Mouse (Mus musculus) forebrain, embryonic 13.5 days (tissue): ENCODE measurements around the gene BC024063. TPM values are rescaled to one million over a fixed set of nuclear protein-coding genes. Genes with fewer than 3 reads are reported as not detected.
"Not testable (repeated sequence)": the region's sequence is repeated elsewhere in the genome, so short reads cannot be mapped to it uniquely, and the experiment has no call there.

Experiments
- ATAC-seq: fragments of 200-750 bp; cut with Nextera tagmentation; 2 replicates; pipeline ENCODE4 v1.8.0; 2017
- H3K27ac ChIP-seq: fragments of 300-500 bp; sonication (generic); 2 replicates; pipeline ENCODE4 v1.5.1; 2015; ENCODE audit warnings: inconsistent platforms, mild to moderate bottlenecking, moderate library complexity
- H3K27me3 ChIP-seq: fragments of 300-500 bp; sonication (generic); 2 replicates; pipeline ENCODE4 v1.6.1; 2015; ENCODE audit warnings: mild to moderate bottlenecking, inconsistent platforms
- H3K36me3 ChIP-seq: fragments of 300-500 bp; sonication (generic); 2 replicates; pipeline ENCODE4 v1.6.1; 2015; ENCODE audit warnings: mild to moderate bottlenecking, inconsistent platforms; ENCODE audit not compliant: poor library complexity, severe bottlenecking
- H3K4me1 ChIP-seq: fragments of 300-500 bp; sonication (generic); 2 replicates; pipeline ENCODE4 v1.6.1; 2015; ENCODE audit warnings: inconsistent platforms
- H3K4me2 ChIP-seq: fragments of 300-500 bp; sonication (generic); 2 replicates; pipeline ENCODE4 v1.6.1; 2015; ENCODE audit warnings: inconsistent platforms, mild to moderate bottlenecking, moderate library complexity
- H3K4me3 ChIP-seq: fragments of 300-500 bp; sonication (generic); 2 replicates; pipeline ENCODE4 v1.5.1; 2015; ENCODE audit warnings: mild to moderate bottlenecking, inconsistent platforms
- H3K9ac ChIP-seq: fragments of 300-500 bp; sonication (generic); 2 replicates; pipeline ENCODE4 v1.6.1; 2015; ENCODE audit warnings: mild to moderate bottlenecking, inconsistent platforms
- H3K9me3 ChIP-seq: fragments of 300-500 bp; sonication (generic); replicated peaks from 2 replicates; pipeline ENCODE4 v1.6.1; 2016; ENCODE audit warnings: inconsistent platforms
- WGBS: fragments of 180-500 bp; shearing (Covaris S2); methylation state at CpG from one replicate; pipeline ENCODE4 v1.1.7; 2015; 5-methylcytosine and 5-hydroxymethylcytosine counted together
- polyA plus RNA-seq: library from polyadenylated mRNA; unstranded; fragments of >200 nt; fragmentation: Nextera tagmentation; extraction: Ambion mirVana; gene quantifications from 2 replicates; pipeline ENCODE4 v1.2.1, GENCODE M21; 2015

BC024063 gene
- 5.3 and 6.1 TPM in 2 replicates for polyA plus RNA-seq

DNA sequence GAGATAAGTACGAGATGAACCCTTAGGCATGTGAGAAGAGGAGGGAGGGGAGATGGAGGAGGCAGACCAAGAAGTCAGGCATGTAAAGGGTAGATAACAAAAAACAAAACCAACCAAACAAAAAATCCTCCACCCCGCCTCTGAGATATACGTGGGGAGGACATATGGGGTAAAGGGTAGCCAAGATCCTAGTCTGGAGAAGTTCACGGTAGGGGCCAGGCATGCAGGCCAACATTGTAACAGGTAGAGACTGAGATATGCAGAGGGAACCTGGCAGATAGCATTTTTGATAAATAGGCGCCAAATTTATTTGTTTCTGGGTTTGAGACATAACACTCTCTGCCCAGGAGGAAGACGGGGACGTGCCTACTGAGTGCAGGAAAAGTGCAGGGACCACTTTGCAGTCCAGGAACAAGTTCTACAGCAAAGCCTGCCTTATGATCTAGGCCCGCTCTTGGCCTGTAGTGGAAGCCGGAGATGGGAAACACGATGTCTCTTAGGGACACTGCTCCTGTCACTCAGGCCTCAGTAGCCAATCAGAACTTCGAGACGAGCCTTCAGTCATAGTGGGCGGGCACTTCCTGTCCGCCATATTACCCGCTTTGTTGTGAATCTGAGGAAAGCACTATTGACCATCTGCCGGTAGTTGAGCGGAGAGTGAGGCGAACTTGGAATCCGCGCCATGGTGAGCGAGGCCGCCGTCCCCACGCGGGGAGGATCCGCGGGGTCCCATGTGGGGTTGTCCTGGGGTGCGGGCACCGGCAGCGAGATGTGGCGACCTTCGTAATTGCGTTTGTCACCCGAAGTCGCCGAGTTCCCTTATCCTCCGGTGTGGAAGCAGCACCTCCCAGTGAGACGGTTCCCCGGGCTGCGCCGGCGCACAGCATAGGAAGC lies at the start of gene BC024063:
Gene BC024063, plus strand, starts transcription at position 626 of the 894 bp plus-strand sequence.
- not testable (repeated sequence) for H3K36me3 ChIP-seq, H3K27me3 ChIP-seq, H3K9me3 ChIP-seq, H3K4me1 ChIP-seq
- peak within 1 kb of the TSS; percentile 46 for H3K4me3 ChIP-seq
- ATAC-seq = peak; percentile 98
- WGBS = 23% methylated on average over 42 of the region's 42 CpGs
- peak within 1 kb of the TSS; percentile 51 for H3K4me2 ChIP-seq
- peak within 1 kb of the TSS; percentile 88 for H3K27ac ChIP-seq
- peak within 1 kb of the TSS; percentile 63 for H3K9ac ChIP-seq

- Histone ChIP-seq H3K4me3 (no peak overlapping the region), H3K4me2 (no peak overlapping the region), H3K9ac (no peak overlapping the region), H3K27ac (no peak overlapping the region), H3K36me3 (no peaks in the 10 kb centered on the region; the same call in 1 of the 2 replicates), H3K4me1 (0 out of 2 replicates have a peak, but pooled peaks cover under 1% of the 10 kb centered on the region), H3K9me3 (peaks cover 8% of the 10 kb centered on the region), H3K27me3 (no peaks in the 10 kb centered on the region)
- 70% methylated on average over 2 of the region's 2 CpGs for WGBS
- ATAC-seq = no peak
These were observed 41.0 kb upstream of the BC024063 start for GRCm38 (mm10) chr10:82042191-82042590.

DNA sequence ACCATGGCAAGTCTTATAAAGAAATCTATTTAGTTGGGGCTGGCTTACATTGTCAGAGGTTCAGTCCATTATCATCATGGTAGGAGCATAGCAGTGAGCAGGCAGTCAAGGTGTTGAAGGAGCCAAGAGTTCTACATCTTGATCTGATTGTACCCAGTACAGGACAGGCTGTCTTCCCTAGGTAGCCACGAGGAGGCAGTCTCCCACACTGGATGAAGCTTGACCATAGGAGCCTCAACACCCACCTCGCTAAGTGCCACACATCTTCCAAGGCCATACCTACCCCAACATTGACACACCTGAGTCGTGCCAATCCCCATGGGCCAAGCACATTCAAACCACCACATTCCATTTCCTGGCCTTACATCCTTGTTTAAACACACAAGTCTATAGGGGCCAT lies 36.5 kb upstream of the BC024063 start:
- peaks cover 18% of the 10 kb centered on the region for H3K36me3 ChIP-seq
- no peaks in the 10 kb centered on the region for H3K27me3 ChIP-seq
- H3K4me1 ChIP-seq = peaks cover 4% of the 10 kb centered on the region; the same call in 1 of the 2 replicates
- no peak for ATAC-seq
- no peak overlapping the region for H3K27ac ChIP-seq
- 89% methylated on average over 3 of the region's 3 CpGs for WGBS
- H3K9me3 ChIP-seq = peaks cover 32% of the 10 kb centered on the region
- no peak overlapping the region for H3K4me3 ChIP-seq
- no peak overlapping the region for H3K4me2 ChIP-seq
- no peak overlapping the region for H3K9ac ChIP-seq

GRCm38 (mm10) chr10:82047597-82048459 lies 35.3 kb upstream of the BC024063 start, which contains the start of gene Zfp873:
Gene Zfp873 (plus strand): TSS chr10:82048123.
- Histone ChIP-seq H3K9ac (peak within 1 kb of the TSS; percentile 85), H3K36me3 (peaks cover 30% of the 10 kb centered on the region), H3K27ac (peak within 1 kb of the TSS; percentile 96), H3K27me3 (no peaks in the 10 kb centered on the region), H3K4me3 (peak within 1 kb of the TSS; percentile 63), H3K4me1 (peaks cover 4% of the 10 kb centered on the region; the same call in 1 of the 2 replicates), H3K4me2 (peak within 1 kb of the TSS; percentile 56), H3K9me3 (peaks cover 45% of the 10 kb centered on the region)
- WGBS = 10% methylated on average over 35 of the region's 35 CpGs
- ATAC-seq = peak; percentile 100

- peak overlapping the region; percentile 63 for H3K4me3 ChIP-seq
- peak overlapping the region; percentile 85 for H3K9ac ChIP-seq
- H3K4me1 ChIP-seq, H3K27me3 ChIP-seq: not testable (repeated sequence)
- peaks cover 36% of the 10 kb centered on the region for H3K36me3 ChIP-seq
- 29% methylated on average over 10 of the region's 10 CpGs for WGBS
- ATAC-seq = peak; percentile 44
- H3K4me2 ChIP-seq = peak overlapping the region; percentile 56
- H3K9me3 ChIP-seq = peaks cover 51% of the 10 kb centered on the region
- H3K27ac ChIP-seq = peak overlapping the region; percentile 96
These were observed 34.7 kb upstream of the BC024063 start for GRCm38 (mm10) chr10:82048460-82048804.

DNA sequence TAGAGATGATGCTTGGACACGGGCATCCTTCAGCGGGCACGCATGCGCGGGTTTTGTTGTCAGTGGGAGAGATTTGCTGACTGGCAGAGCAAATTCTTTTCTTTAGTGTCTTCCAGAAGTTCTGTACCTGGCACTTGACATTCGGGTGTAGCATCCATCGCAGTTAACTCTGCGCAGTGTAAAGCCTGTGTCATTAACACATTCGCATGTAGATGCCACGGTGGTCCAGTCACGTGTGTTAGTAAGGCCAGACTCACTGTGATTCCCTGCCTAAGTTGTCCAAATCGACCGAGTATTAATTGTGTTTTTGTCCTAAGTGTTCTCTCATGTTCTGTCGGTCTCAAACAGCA lies 444 bp downstream of the BC024063 start:
- Histone ChIP-seq H3K4me3 (peak overlapping the region; percentile 46), H3K27ac (peak overlapping the region; percentile 88), H3K9ac (peak overlapping the region; percentile 63), H3K4me2 (peak overlapping the region; percentile 51)
- ATAC-seq, H3K27me3 ChIP-seq, H3K36me3 ChIP-seq, H3K9me3 ChIP-seq, H3K4me1 ChIP-seq: not testable (repeated sequence)
- WGBS = 27% methylated on average over 14 of the region's 14 CpGs

GRCm38 (mm10) chr10:82117206-82117605 lies 34.1 kb downstream of the BC024063 start:
- no peak for ATAC-seq
- Histone ChIP-seq H3K4me1 (no peaks in the 10 kb centered on the region), H3K9me3 (peaks cover 50% of the 10 kb centered on the region), H3K4me3 (no peak overlapping the region), H3K4me2 (no peak overlapping the region), H3K36me3 (no peaks in the 10 kb centered on the region), H3K27me3 (no peaks in the 10 kb centered on the region), H3K9ac (no peak overlapping the region), H3K27ac (no peak overlapping the region)
- WGBS = 82% methylated on average over 3 of the region's 3 CpGs

DNA sequence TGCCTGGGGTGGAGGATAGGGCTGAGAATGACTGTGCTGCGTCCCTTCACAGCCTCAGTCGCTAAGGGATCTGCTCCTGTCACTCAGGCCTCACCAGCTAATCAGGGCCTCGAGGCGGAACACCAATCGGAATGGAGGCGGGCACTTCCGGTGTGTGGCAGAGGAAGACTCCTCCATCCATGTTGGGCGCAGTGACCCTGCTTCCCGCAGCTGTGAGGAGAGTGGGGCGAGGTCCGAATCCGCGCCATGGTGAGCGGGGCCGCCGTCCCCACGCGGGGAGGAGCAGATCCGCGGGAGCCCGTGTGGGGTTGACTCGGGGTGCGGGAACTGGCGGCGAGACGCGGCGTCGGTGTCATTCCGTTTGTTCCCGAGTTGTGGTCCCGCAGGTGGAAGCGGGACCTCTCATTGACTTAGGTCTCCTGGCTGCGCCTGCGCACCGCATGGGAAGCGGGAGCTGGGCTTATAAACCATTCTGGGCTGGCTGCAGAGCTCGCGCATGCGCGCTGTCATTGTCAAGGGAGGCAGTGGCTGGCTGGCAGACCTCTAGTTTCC lies 44.8 kb downstream of the BC024063 start, which contains the start of gene AU041133:
Gene AU041133, plus strand, starts transcription at position 164 of the 552 bp plus-strand sequence.
- Histone ChIP-seq H3K4me2 (peak within 1 kb of the TSS; percentile 61), H3K9ac (peak within 1 kb of the TSS; percentile 71), H3K4me3 (peak within 1 kb of the TSS; percentile 64), H3K27ac (peak within 1 kb of the TSS; percentile 85), H3K4me1 (0 out of 2 replicates have a peak, but pooled peaks cover 5% of the 10 kb centered on the region), H3K9me3 (peaks cover 43% of the 10 kb centered on the region), H3K36me3 (peaks cover 18% of the 10 kb centered on the region), H3K27me3 (no peaks in the 10 kb centered on the region)
- ATAC-seq = peak; percentile 100
- 2% methylated on average over 41 of the region's 41 CpGs for WGBS

- Histone ChIP-seq H3K4me1 (no peaks in the 10 kb centered on the region), H3K9ac (no peak overlapping the region), H3K9me3 (peaks cover 50% of the 10 kb centered on the region), H3K36me3 (peaks cover 60% of the 10 kb centered on the region), H3K4me2 (no peak overlapping the region), H3K27me3 (no peaks in the 10 kb centered on the region), H3K4me3 (no peak overlapping the region), H3K27ac (no peak overlapping the region)
- no peak for ATAC-seq
- WGBS = 89% methylated on average over 1 of the region's 1 CpGs
These were observed 62.1 kb downstream of the BC024063 start for GRCm38 (mm10) chr10:82145282-82145681.

DNA sequence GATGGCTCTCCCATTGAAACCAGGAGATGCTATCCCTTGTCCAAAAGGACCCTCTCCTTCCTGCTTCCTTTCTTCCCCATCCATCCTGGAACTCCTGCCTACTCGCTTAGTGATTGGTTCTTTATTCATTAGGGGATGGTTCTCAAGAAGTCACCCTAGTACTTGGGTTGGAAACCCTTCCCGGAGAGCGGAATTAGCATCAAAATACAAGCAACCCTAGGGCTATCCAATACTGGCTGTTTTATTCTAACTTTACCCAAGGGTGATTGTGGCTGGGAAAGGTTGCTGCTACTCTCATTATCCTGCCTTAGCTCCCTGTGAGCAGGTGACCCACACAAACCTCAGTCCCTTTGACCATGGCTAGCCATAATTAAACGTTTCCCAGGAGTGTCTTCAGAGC lies 64.4 kb downstream of the BC024063 start:
- H3K4me1 ChIP-seq = no peaks in the 10 kb centered on the region
- H3K27ac ChIP-seq = no peak overlapping the region
- WGBS = 84% methylated on average over 4 of the region's 4 CpGs
- no peak overlapping the region for H3K4me3 ChIP-seq
- H3K9ac ChIP-seq = no peak overlapping the region
- ATAC-seq = no peak
- no peak overlapping the region for H3K4me2 ChIP-seq
- H3K27me3 ChIP-seq = no peaks in the 10 kb centered on the region
- H3K9me3 ChIP-seq = peaks cover 65% of the 10 kb centered on the region
- H3K36me3 ChIP-seq = peaks cover 75% of the 10 kb centered on the region
